Mouse (Mus musculus) C2C12 (cell line): ENCODE results near the gene Zfp459.
"Not testable (repeated sequence)": the region's sequence is repeated elsewhere in the genome, so short reads cannot be mapped to it uniquely, and the experiment has no call there.

Experiments used
- CEBPB ChIP-seq: IDR thresholded peaks from one replicate; pipeline ENCODE4 v1.6.1; 2011; ENCODE audit warnings: low read depth, mild to moderate bottlenecking, control low read depth, moderate library complexity
- CTCF ChIP-seq: IDR thresholded peaks from one replicate; pipeline ENCODE4 v1.5.1; 2011; ENCODE audit not compliant: control insufficient read depth, insufficient read depth, insufficient read length
- MAX ChIP-seq: IDR thresholded peaks from one replicate; pipeline ENCODE4 v1.6.1; 2011; ENCODE audit warnings: mild to moderate bottlenecking, control low read depth
- MYOG ChIP-seq: IDR thresholded peaks from one replicate; pipeline ENCODE4 v1.6.1; 2011; ENCODE audit not compliant: control insufficient read depth, insufficient read length; ENCODE audit errors: extremely low read depth

- not testable (repeated sequence) for TF ChIP-seq CTCF, CEBPB, MAX, MYOG
These were observed 15.9 kb upstream of the Zfp459 start for GRCm38 (mm10) chr13:67437095-67437494.
